Mouse (Mus musculus): ENCODE measurements around the gene Spi1.

Spi1 gene

GRCm38 (mm10) chr2:91066455-91066854 is 15.7 kb upstream of the Spi1 start:
- DNase-seq (ENCODE audit: low read depth, low spot score), result no peak

- DNase-seq (ENCODE audit: low read depth, low spot score), result no peak
Observed at GRCm38 (mm10) chr2:91068162-91068871, 13.9 kb upstream of the Spi1 start.

- DNase-seq (ENCODE audit: low read depth, low spot score), result no peak
Observed at GRCm38 (mm10) chr2:91068872-91069165, 13.4 kb upstream of the Spi1 start.

- peak; percentile 33 for DNase-seq (ENCODE audit: low read depth, low spot score)
Observed at GRCm38 (mm10) chr2:91069306-91070000, 12.7 kb upstream of the Spi1 start.

GRCm38 (mm10) chr2:91070076-91070800 is 12.0 kb upstream of the Spi1 start, which contains the start of gene Slc39a13:
Slc39a13 (minus strand) TSS chr2:91070417.
- DNase-seq (ENCODE audit: low read depth, low spot score), result peak; percentile 97

- DNase-seq (ENCODE audit: low read depth, low spot score), result no peak
Observed at GRCm38 (mm10) chr2:91071059-91071458, 11.1 kb upstream of the Spi1 start.

- no peak for DNase-seq (ENCODE audit: low read depth, low spot score)
Observed at GRCm38 (mm10) chr2:91072092-91072491, 10.1 kb upstream of the Spi1 start.

- DNase-seq (ENCODE audit: low read depth, low spot score), result no peak
Observed at GRCm38 (mm10) chr2:91077957-91078313, 4.3 kb upstream of the Spi1 start.

- peak; percentile 65 for DNase-seq (ENCODE audit: low read depth, low spot score)
Observed at GRCm38 (mm10) chr2:91078314-91079025, 3.7 kb upstream of the Spi1 start.

- DNase-seq (ENCODE audit: low read depth, low spot score), result no peak
Observed at GRCm38 (mm10) chr2:91079026-91079384, 3.2 kb upstream of the Spi1 start.

- DNase-seq (ENCODE audit: low read depth, low spot score), result peak; percentile 59
Observed at GRCm38 (mm10) chr2:91080784-91081513, 1.2 kb upstream of the Spi1 start.

- peak; percentile 78 for DNase-seq (ENCODE audit: low read depth, low spot score)
Observed at GRCm38 (mm10) chr2:91082844-91083243, 654 bp downstream of the Spi1 start.

- peak; percentile 31 for DNase-seq (ENCODE audit: low read depth, low spot score)
Observed at GRCm38 (mm10) chr2:91083366-91083940, 1.3 kb downstream of the Spi1 start.

GRCm38 (mm10) chr2:91084179-91084820 is 2.1 kb downstream of the Spi1 start:
- no peak for DNase-seq (ENCODE audit: low read depth, low spot score)

- no peak for DNase-seq (ENCODE audit: low read depth, low spot score)
Observed at GRCm38 (mm10) chr2:91085494-91086391, 3.6 kb downstream of the Spi1 start.

- DNase-seq (ENCODE audit: low read depth, low spot score), result no peak
Observed at GRCm38 (mm10) chr2:91086392-91087237, 4.4 kb downstream of the Spi1 start.

GRCm38 (mm10) chr2:91087453-91087852 is 5.3 kb downstream of the Spi1 start:
- DNase-seq (ENCODE audit: low read depth, low spot score), result no peak

GRCm38 (mm10) chr2:91088987-91089386 is 6.8 kb downstream of the Spi1 start:
- no peak for DNase-seq (ENCODE audit: low read depth, low spot score)

GRCm38 (mm10) chr2:91090208-91090607 is 8.0 kb downstream of the Spi1 start:
- no peak for DNase-seq (ENCODE audit: low read depth, low spot score)

All from CD4-positive, CD25-positive, alpha-beta regulatory T cell, adult 2 months (primary cell).